Mouse (Mus musculus) liver, embryonic 14.5 days (tissue): ENCODE measurements around the gene Sigirr. TPM values are rescaled to one million over a fixed set of nuclear protein-coding genes. Genes with fewer than 3 reads are reported as not detected.

Experiments
- ATAC-seq: fragments of 200-750 bp; cut with Nextera tagmentation; 2 replicates; pipeline ENCODE4 v1.8.0; 2017; ENCODE audit warnings: moderate number of reproducible peaks, mild to moderate bottlenecking, moderate library complexity; ENCODE audit not compliant: insufficient read depth
- DNase-seq, 3 experiments: peaks; one replicate each; pipeline ENCODE4 v3.0.0-alpha.2; 2012 to 2013; ENCODE audit warnings: low read depth in 3 of 3, low spot score in 3 of 3
- H3K27ac ChIP-seq: fragments of 300-500 bp; sonication (generic); 2 replicates; pipeline ENCODE4 v1.5.1; 2014; ENCODE audit warnings: moderate library complexity, mild to moderate bottlenecking, control low read depth, inconsistent platforms
- H3K27me3 ChIP-seq: fragments of 300-500 bp; sonication (generic); 2 replicates; pipeline ENCODE4 v1.6.1; 2014; ENCODE audit warnings: mild to moderate bottlenecking, low read length, moderate library complexity; ENCODE audit not compliant: control insufficient read depth, insufficient read depth
- H3K36me3 ChIP-seq: fragments of 300-500 bp; sonication (generic); replicated peaks from 2 replicates; pipeline ENCODE4 v1.6.1; 2014; ENCODE audit warnings: low read depth; ENCODE audit not compliant: control insufficient read depth, insufficient read depth
- H3K4me1 ChIP-seq, 2 experiments: fragments of 200-500 bp in 1 of 2; fragments of 300-500 bp in 1 of 2; sonication (generic) in 1 of 2; replicated peaks; 2 replicates each; pipeline ENCODE4 v1.6.1; 2012 to 2014; ENCODE audit warnings: antibody characterized with exemption in 1 of 2, inconsistent platforms in 1 of 2, low read length in 1 of 2; ENCODE audit not compliant: control insufficient read depth in 2 of 2, insufficient read depth in 2 of 2
- H3K4me2 ChIP-seq: fragments of 300-500 bp; sonication (generic); 2 replicates; pipeline ENCODE4 v1.6.1; 2014; ENCODE audit warnings: low read depth, mild to moderate bottlenecking, control low read depth, moderate library complexity
- H3K4me3 ChIP-seq, 2 experiments: fragments of 200-500 bp in 1 of 2; fragments of 300-500 bp in 1 of 2; sonication (generic) in 1 of 2; 2 replicates each; pipeline ENCODE4 v1.5.1; 2012 to 2014; ENCODE audit warnings: low read depth in 2 of 2, low read length in 2 of 2, mild to moderate bottlenecking in 2 of 2, control low read depth in 1 of 2, inconsistent platforms in 1 of 2, moderate library complexity in 1 of 2; ENCODE audit not compliant: insufficient read depth in 1 of 2
- H3K9ac ChIP-seq: fragments of 300-500 bp; sonication (generic); replicated peaks from 2 replicates; pipeline ENCODE4 v1.6.1; 2014; ENCODE audit warnings: mild to moderate bottlenecking, control low read depth, moderate library complexity
- H3K9me3 ChIP-seq: fragments of 300-500 bp; sonication (generic); 2 replicates; pipeline ENCODE4 v1.6.1; 2016; ENCODE audit warnings: low read length, mixed read lengths; ENCODE audit not compliant: control insufficient read depth
- CTCF ChIP-seq: IDR thresholded peaks from 2 replicates; pipeline ENCODE4 v1.5.1; 2016; ENCODE audit warnings: antibody characterized with exemption, low read depth, control low read depth
- EP300 ChIP-seq: IDR thresholded peaks from 2 replicates; pipeline ENCODE4 v1.6.1; 2016; ENCODE audit warnings: antibody characterized with exemption, low read depth
- WGBS: fragments of 180-500 bp; shearing (Covaris S2); extraction: QIAGEN DNeasy Blood & Tissue Kit; methylation state at CpG from one replicate; pipeline ENCODE4 v1.1.7; 2014; ENCODE audit not compliant: insufficient replicate concordance; 5-methylcytosine and 5-hydroxymethylcytosine counted together
- polyA plus RNA-seq, 2 experiments: library from polyadenylated mRNA; depleted of rRNA in 1 of 2; stranded (reverse) in 1 of 2; unstranded in 1 of 2; fragments of >200 nt; fragmentation: Nextera tagmentation in 1 of 2; extraction: Ambion mirVana in 1 of 2; gene quantifications; 2 replicates each; pipeline versions ENCODE4 v1.2.1 to v1.2.3; 2012 to 2014

Gene Sigirr
- polyA plus RNA-seq (2012; rRNA removed) (9.8 and 10.8 TPM in 2 replicates), polyA plus RNA-seq (2014; fragmentation: Nextera tagmentation; extraction: Ambion mirVana) (16.0 and 18.4 TPM in 2 replicates)

DNA sequence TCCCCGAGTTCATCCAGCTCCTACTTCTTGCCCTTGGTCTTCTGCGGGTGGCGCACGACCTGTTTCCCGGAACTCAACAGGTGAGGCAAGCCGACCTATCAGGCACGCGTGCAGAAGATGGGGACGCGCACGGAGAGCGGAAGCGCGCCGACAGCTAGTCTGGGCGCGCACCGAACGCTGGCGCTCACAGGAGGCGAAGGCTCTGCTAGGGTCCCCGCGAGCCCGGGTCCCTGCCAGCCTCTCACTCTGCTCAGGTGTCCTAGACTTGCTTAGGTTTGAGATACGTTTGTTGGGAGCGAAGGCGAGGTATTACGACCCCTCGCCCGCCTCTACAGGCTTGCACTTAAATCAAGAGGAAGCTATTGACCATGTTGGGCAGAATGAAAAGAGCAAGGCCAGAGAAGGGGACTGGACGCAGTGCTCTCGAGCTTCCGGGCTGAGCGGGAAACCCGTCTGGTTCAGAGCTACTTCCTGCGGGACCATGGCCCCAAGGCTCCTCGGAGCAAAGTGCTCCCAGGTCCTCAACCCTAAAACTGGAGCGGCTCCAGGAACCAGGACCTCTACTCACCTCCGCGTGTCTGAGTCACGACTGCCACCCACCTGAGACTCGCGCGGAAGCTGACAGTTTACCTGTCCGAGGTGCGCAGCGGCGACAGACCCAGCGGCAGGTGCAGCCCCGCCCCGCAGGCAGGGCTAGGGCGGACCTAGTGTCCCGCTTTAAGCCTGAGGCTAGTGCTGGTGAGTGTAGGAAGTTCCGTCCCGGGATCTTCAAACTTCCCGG, at the start of gene Sigirr:
Gene Sigirr (minus strand): TSS at position 662 of the 781 bp plus-strand sequence.
- peak; percentile 29; the same call in 1 of the 2 replicates for ATAC-seq
- WGBS: 3% methylated on average over 56 of the region's 56 CpGs
- peaks cover 25 to 35% of the 10 kb centered on the region in 2 experiments for H3K4me1 ChIP-seq

DNA sequence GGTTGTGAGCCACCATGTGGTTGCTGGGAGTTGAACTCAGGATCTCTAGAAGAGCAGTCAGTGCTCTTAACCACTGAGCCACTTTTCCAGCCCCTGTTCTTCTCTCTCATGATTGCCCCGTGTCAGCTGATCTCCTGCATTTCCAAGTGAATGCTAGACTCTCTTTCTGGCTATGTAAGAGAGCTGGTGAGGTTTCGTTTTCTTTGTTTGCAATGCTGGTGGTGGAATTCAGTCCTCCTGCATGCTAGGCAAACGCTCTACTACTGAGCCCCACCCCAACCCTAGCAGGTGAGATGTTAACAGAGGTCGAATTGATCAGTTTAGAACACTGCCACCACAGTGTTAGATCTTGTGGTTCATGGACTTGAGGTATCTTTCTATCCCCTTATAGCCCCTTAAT, 48.3 kb upstream of the Sigirr start:
- H3K36me3 ChIP-seq: peaks cover 97% of the 10 kb centered on the region
- H3K4me2 ChIP-seq: no peak overlapping the region
- ATAC-seq: no peak
- 65% methylated on average over 4 of the region's 4 CpGs for WGBS
- H3K9me3 ChIP-seq: no peaks in the 10 kb centered on the region
- TF ChIP-seq EP300 (no peak), CTCF (peak; percentile 26; the same call in 1 of the 2 replicates)
- no peaks in the 10 kb centered on the region for H3K27me3 ChIP-seq
- no peak overlapping the region for H3K9ac ChIP-seq
- H3K27ac ChIP-seq: no peak overlapping the region
- DNase-seq: no peak
- peaks cover 30 to 33% of the 10 kb centered on the region in 2 experiments for H3K4me1 ChIP-seq
- H3K4me3 ChIP-seq: no peak overlapping the region

More for the DNA sequence above, at the start of gene Sigirr:
- no peaks in the 10 kb centered on the region for H3K36me3 ChIP-seq
- peak within 1 kb of the TSS; percentile 66 for H3K4me2 ChIP-seq
- peak within 1 kb of the TSS; percentile 49 to 50 for H3K4me3 ChIP-seq
- no peaks in the 10 kb centered on the region for H3K9me3 ChIP-seq
- DNase-seq: no peak
- TF ChIP-seq EP300 (no peak), CTCF (no peak)
- H3K9ac ChIP-seq: peak within 1 kb of the TSS; percentile 1
- H3K27ac ChIP-seq: no peak within 1 kb of the TSS
- peaks cover 13% of the 10 kb centered on the region for H3K27me3 ChIP-seq

DNA sequence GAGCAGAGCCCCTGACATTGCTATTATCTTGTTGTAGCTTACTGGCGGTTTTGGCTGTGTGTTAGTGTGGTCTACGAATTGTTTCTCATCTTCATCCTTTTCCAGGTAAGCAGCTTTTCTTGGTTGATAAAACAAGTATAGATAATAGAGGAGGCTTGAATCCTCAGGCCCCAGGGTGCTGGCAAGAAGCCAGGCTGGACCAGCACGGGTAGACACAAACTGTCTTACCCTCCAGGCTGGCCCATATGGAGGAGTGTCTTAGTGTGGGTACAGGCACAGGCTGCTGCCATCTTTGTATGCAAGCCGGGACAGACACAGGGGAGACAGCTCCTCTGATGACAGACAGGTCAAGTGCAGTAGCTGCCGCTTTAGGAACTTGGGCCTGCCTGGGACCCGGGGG, 46.7 kb upstream of the Sigirr start:
- WGBS: 52% methylated on average over 6 of the region's 6 CpGs
- no peaks in the 10 kb centered on the region for H3K27me3 ChIP-seq
- H3K9me3 ChIP-seq: no peaks in the 10 kb centered on the region
- H3K4me3 ChIP-seq: no peak overlapping the region
- peaks cover 38 to 41% of the 10 kb centered on the region in 2 experiments for H3K4me1 ChIP-seq
- peak overlapping the region; percentile 29; the same call in 1 of the 2 replicates for H3K9ac ChIP-seq
- peak overlapping the region; percentile 49 for H3K4me2 ChIP-seq
- DNase-seq (no peak), ATAC-seq (peak; percentile 27; the same call in 1 of the 2 replicates)
- TF ChIP-seq EP300 (peak; percentile 22; the same call in 1 of the 2 replicates), CTCF (no peak)
- peak overlapping the region; percentile 22 for H3K27ac ChIP-seq
- H3K36me3 ChIP-seq: peaks cover 99% of the 10 kb centered on the region

DNA sequence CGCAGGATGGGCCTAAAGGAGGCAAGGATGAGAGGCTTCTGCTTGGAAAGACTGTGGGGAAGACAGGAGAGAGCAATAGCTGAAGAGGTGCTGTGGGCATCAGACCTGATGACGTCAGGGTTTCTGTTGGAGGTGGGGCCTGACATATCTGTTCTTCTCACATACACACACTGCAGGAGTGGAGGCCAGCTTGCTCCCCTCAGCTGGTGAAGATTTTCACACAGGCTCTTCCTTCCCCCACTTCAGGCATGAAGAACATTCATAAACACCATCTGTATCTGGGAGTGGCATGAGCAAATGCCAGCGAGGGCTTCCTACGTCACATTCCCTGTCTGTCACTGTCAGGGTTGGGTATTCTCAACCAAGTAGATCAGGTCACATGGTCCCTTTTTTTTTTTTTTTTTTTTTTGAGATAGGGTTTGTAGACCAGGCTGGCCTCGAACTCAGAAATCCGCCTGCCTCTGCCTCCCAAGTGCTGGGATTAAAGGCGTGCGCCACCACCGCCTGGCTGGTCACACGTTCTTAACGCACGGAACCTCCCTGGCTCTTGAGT, 45.7 kb upstream of the Sigirr start:
- H3K4me2 ChIP-seq: peak overlapping the region; percentile 49
- peak overlapping the region; percentile 45 for H3K9ac ChIP-seq
- peak; percentile 66 to 79 (median 70) for DNase-seq
- TF ChIP-seq EP300: no peak; the same call in 1 of the 2 replicates
- TF ChIP-seq CTCF: no peak
- H3K27me3 ChIP-seq: no peaks in the 10 kb centered on the region
- WGBS: 71% methylated on average over 12 of the region's 12 CpGs
- H3K36me3 ChIP-seq: peaks cover 99% of the 10 kb centered on the region
- peaks cover 40 to 48% of the 10 kb centered on the region in 2 experiments for H3K4me1 ChIP-seq
- no peaks in the 10 kb centered on the region for H3K9me3 ChIP-seq
- H3K4me3 ChIP-seq: no peak overlapping the region
- H3K27ac ChIP-seq: peak overlapping the region; percentile 70
- peak; percentile 79 for ATAC-seq

DNA sequence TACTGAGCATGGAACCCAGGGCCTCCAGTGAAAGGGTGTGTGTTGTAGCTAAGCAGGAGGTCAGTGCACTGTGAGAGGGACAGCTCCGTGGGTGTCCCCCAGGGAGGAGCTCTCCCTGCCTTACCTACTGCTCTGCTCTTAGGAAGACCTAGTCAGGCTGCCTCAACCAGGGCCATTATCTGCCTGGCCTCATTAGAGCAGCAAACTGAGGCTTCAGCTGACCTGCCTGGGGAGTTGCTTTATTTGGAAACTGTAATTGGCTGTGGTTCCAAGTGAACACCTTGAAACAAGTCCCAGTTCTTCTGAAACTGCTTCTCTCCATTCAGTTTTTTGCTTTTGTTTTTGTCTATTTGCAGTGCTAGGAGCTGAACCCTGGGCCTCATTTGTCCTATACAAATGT, 45.0 kb upstream of the Sigirr start:
- Histone ChIP-seq H3K27ac (peak overlapping the region; percentile 70), H3K4me2 (peak overlapping the region; percentile 38), H3K4me1 (peaks cover 44 to 53% of the 10 kb centered on the region in 2 experiments), H3K9ac (peak overlapping the region; percentile 45), H3K9me3 (no peaks in the 10 kb centered on the region), H3K36me3 (peaks cover 99% of the 10 kb centered on the region), H3K27me3 (no peaks in the 10 kb centered on the region), H3K4me3 (no peak overlapping the region)
- 48% methylated on average over 1 of the region's 1 CpGs for WGBS
- ATAC-seq (no peak), DNase-seq (no peak)
- TF ChIP-seq EP300: no peak
- TF ChIP-seq CTCF: no peak
